Mouse (Mus musculus): ENCODE results near the gene Col9a3. TPM values are rescaled to one million over a fixed set of nuclear protein-coding genes. Genes with fewer than 3 reads are reported as not detected.

The Col9a3 gene
- total and polyA plus RNA-seq, 3 experiments = 0.15 to 0.56 TPM; not detected in 1

DNA sequence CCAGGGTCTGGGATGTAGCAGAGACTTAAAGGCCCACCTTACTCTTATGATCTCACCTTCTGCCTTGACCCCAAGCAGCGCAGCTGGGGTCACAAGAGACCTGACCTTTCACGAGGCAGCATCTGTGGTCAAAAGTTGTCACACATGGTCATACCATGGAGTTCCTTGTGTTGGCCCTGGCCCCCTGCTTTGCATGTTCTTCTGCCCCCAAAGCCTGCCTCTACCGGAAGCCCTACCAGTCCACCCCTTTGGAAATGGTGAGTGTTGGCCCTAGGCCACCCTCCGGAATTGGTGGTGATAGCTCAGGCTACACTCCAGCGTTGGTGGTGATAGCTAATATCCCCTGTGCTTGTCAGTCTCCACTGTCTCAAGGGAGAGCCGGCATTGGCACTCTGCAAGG is 34.3 kb upstream of the Col9a3 start:
- H3K9ac ChIP-seq (ENCODE audit: control insufficient read depth, low read depth, low read length, poor library complexity, severe bottlenecking) = no peak overlapping the region
- DNase-seq (ENCODE audit: low read depth, low spot score) = no peak
- H3K27ac ChIP-seq (ENCODE audit: control insufficient read depth, low read depth, low read length) = no peak overlapping the region
- H3K9me3 ChIP-seq (replicated peaks; ENCODE audit: insufficient read depth, low read length) = no peaks in the 10 kb centered on the region
- no peaks in the 10 kb centered on the region for H3K4me1 ChIP-seq (ENCODE audit: control insufficient read depth in 1 of 2, insufficient read depth in 2 of 2, low read length in 2 of 2)
- H3K36me3 ChIP-seq (ENCODE audit: control insufficient read depth in 1 of 2, insufficient read depth in 2 of 2, low read length in 2 of 2) = no peaks in the 10 kb centered on the region
- H3K4me3 ChIP-seq (ENCODE audit: control insufficient read depth in 1 of 2, insufficient read depth in 1 of 2, low read depth in 2 of 2, low read length in 2 of 2) = no peak overlapping the region
- peaks cover 2 to 5% of the 10 kb centered on the region in 2 experiments for H3K27me3 ChIP-seq (ENCODE audit: control insufficient read depth in 1 of 2, insufficient read depth in 2 of 2, low read length in 2 of 2)
- no peak for TF ChIP-seq JUND (IDR thresholded peaks at IDR 0.05; ENCODE audit: low read depth, low read length)
- no peak for TF ChIP-seq ZMIZ1 (IDR thresholded peaks at IDR 0.05; ENCODE audit: low read depth, low read length)
- TF ChIP-seq GABPA (IDR thresholded peaks at IDR 0.05; ENCODE audit: low read depth, low read length) = no peak
- no peak for TF ChIP-seq RCOR1 (IDR thresholded peaks at IDR 0.05; ENCODE audit: low read depth, low read length)
- TF ChIP-seq ELF1 (IDR thresholded peaks at IDR 0.05; ENCODE audit: low read depth, low read length) = no peak
- no peak for TF ChIP-seq ETS1 (IDR thresholded peaks at IDR 0.05; ENCODE audit: low read depth, low read length)
- TF ChIP-seq MXI1 (IDR thresholded peaks at IDR 0.05; ENCODE audit: low read depth, low read length) = no peak
- TF ChIP-seq POLR2AphosphoS5 (IDR thresholded peaks at IDR 0.05; ENCODE audit: borderline replicate concordance, low read depth, low read length) = no peak
- TF ChIP-seq GATA1 (IDR thresholded peaks at IDR 0.05; ENCODE audit: low read depth, low read length) = no peak
- no peak for TF ChIP-seq NRF1 (IDR thresholded peaks at IDR 0.05; ENCODE audit: insufficient read depth, low read depth, low read length, poor library complexity, severe bottlenecking)
- TF ChIP-seq POLR2AphosphoS2 (IDR thresholded peaks at IDR 0.05; ENCODE audit: low read length) = no peak
- no peak for TF ChIP-seq SMC3 (IDR thresholded peaks at IDR 0.05; ENCODE audit: low read depth, low read length)
- no peak for TF ChIP-seq BHLHE40 (IDR thresholded peaks at IDR 0.05; ENCODE audit: borderline replicate concordance, low read depth, low read length)
- TF ChIP-seq HCFC1 (IDR thresholded peaks at IDR 0.05; ENCODE audit: low read depth, low read length) = no peak
- TF ChIP-seq SIN3A (IDR thresholded peaks at IDR 0.05; ENCODE audit: low read length) = no peak
- TF ChIP-seq CHD2 (IDR thresholded peaks at IDR 0.05; ENCODE audit: low read length) = no peak
- no peak for TF ChIP-seq CTCF (IDR thresholded peaks at IDR 0.05 in 2 of 3, conservative IDR thresholded peaks at IDR 0.05 in 1 of 3; ENCODE audit: control insufficient read depth in 1 of 3, insufficient read depth in 1 of 3, low read depth in 2 of 3, low read length in 3 of 3, poor library complexity in 1 of 3, severe bottlenecking in 1 of 3)
- no peak for TF ChIP-seq EP300 (IDR thresholded peaks at IDR 0.05; ENCODE audit: low read depth in 1 of 2, low read length in 2 of 2)
- no peak for TF ChIP-seq MEF2A (IDR thresholded peaks at IDR 0.05; ENCODE audit: extremely low read depth, insufficient replicate concordance, low read depth, low read length, poor library complexity, severe bottlenecking)
- no peak for TF ChIP-seq TCF12 (IDR thresholded peaks at IDR 0.05; ENCODE audit: low read depth, low read length)
- H3K79me2 ChIP-seq (ENCODE audit: control insufficient read depth, insufficient read depth, low read length, poor library complexity) = no peaks in the 10 kb centered on the region

DNA sequence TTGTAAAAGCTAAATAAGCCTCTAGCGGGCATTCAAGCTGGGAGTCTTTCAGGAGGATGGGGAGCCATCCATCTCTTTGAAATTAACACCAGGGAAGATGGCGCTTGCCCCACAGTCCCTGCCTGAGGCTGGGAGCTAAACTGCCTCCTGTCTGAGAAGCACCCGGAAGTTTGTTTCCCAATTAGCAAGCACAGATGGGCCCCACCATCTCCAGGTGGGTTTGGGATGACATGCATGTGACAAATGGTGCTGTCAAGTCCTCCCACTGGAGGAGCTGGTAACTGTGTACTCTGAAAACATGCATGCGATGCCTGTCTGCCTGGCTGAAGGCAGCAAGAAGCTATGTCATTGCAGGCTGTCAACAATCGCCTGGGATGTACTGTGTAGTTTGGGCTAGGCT is 33.7 kb upstream of the Col9a3 start:
- H3K9ac ChIP-seq (ENCODE audit: control insufficient read depth, low read depth, low read length, poor library complexity, severe bottlenecking) = no peak overlapping the region
- no peak for DNase-seq (ENCODE audit: low read depth, low spot score)
- no peak for TF ChIP-seq GATA1 (IDR thresholded peaks at IDR 0.05; ENCODE audit: low read depth, low read length)
- TF ChIP-seq GABPA (IDR thresholded peaks at IDR 0.05; ENCODE audit: low read depth, low read length) = no peak
- TF ChIP-seq RCOR1 (IDR thresholded peaks at IDR 0.05; ENCODE audit: low read depth, low read length) = no peak
- TF ChIP-seq E2F4 (IDR thresholded peaks at IDR 0.05; ENCODE audit: borderline replicate concordance, low read depth, low read length) = no peak
- no peak for TF ChIP-seq UBTF (IDR thresholded peaks at IDR 0.05; ENCODE audit: borderline replicate concordance, insufficient read depth, low read depth, low read length)
- no peak for TF ChIP-seq POLR2AphosphoS5 (IDR thresholded peaks at IDR 0.05; ENCODE audit: borderline replicate concordance, low read depth, low read length)
- no peak for TF ChIP-seq POLR2A (IDR thresholded peaks at IDR 0.05; ENCODE audit: control insufficient read depth in 1 of 2, insufficient read depth in 1 of 2, low read depth in 1 of 2, low read length in 2 of 2, poor library complexity in 1 of 2)
- TF ChIP-seq CHD2 (IDR thresholded peaks at IDR 0.05; ENCODE audit: low read length) = no peak
- TF ChIP-seq ZNF384 (IDR thresholded peaks at IDR 0.05; ENCODE audit: low read depth, low read length) = no peak
- no peak for TF ChIP-seq MAX (IDR thresholded peaks at IDR 0.05; ENCODE audit: low read length)
- no peak for TF ChIP-seq MAFK (IDR thresholded peaks at IDR 0.05; ENCODE audit: borderline replicate concordance, low read depth, low read length)
- TF ChIP-seq ELF1 (IDR thresholded peaks at IDR 0.05; ENCODE audit: low read depth, low read length) = no peak
- TF ChIP-seq JUND (IDR thresholded peaks at IDR 0.05; ENCODE audit: low read depth, low read length) = no peak
- no peak for TF ChIP-seq ZC3H11A (IDR thresholded peaks at IDR 0.05; ENCODE audit: low read depth, low read length)
- no peak for TF ChIP-seq TAL1 (IDR thresholded peaks at IDR 0.05; ENCODE audit: low read length)
- no peak for TF ChIP-seq HCFC1 (IDR thresholded peaks at IDR 0.05; ENCODE audit: low read depth, low read length)
- no peak for TF ChIP-seq SMC3 (IDR thresholded peaks at IDR 0.05; ENCODE audit: low read depth, low read length)
- TF ChIP-seq TCF12 (IDR thresholded peaks at IDR 0.05; ENCODE audit: low read depth, low read length) = no peak
- TF ChIP-seq KAT2A (conservative IDR thresholded peaks at IDR 0.05; ENCODE audit: low read depth, low read length) = no peak
- H3K4me3 ChIP-seq (ENCODE audit: control insufficient read depth in 1 of 2, insufficient read depth in 1 of 2, low read depth in 2 of 2, low read length in 2 of 2) = no peak overlapping the region
- H3K36me3 ChIP-seq (ENCODE audit: control insufficient read depth in 1 of 2, insufficient read depth in 2 of 2, low read length in 2 of 2) = no peaks in the 10 kb centered on the region
- no peaks in the 10 kb centered on the region for H3K4me1 ChIP-seq (ENCODE audit: control insufficient read depth in 1 of 2, insufficient read depth in 2 of 2, low read length in 2 of 2)
- peaks cover 4 to 6% of the 10 kb centered on the region in 2 experiments for H3K27me3 ChIP-seq (ENCODE audit: control insufficient read depth in 1 of 2, insufficient read depth in 2 of 2, low read length in 2 of 2)
- no peak overlapping the region for H3K27ac ChIP-seq (ENCODE audit: control insufficient read depth, low read depth, low read length)
- no peaks in the 10 kb centered on the region for H3K79me2 ChIP-seq (ENCODE audit: control insufficient read depth, insufficient read depth, low read length, poor library complexity)
- H3K9me3 ChIP-seq (replicated peaks; ENCODE audit: insufficient read depth, low read length) = no peaks in the 10 kb centered on the region
